ENCODE assay signal across 1 mouse cellular context in the genomic region with DNA sequence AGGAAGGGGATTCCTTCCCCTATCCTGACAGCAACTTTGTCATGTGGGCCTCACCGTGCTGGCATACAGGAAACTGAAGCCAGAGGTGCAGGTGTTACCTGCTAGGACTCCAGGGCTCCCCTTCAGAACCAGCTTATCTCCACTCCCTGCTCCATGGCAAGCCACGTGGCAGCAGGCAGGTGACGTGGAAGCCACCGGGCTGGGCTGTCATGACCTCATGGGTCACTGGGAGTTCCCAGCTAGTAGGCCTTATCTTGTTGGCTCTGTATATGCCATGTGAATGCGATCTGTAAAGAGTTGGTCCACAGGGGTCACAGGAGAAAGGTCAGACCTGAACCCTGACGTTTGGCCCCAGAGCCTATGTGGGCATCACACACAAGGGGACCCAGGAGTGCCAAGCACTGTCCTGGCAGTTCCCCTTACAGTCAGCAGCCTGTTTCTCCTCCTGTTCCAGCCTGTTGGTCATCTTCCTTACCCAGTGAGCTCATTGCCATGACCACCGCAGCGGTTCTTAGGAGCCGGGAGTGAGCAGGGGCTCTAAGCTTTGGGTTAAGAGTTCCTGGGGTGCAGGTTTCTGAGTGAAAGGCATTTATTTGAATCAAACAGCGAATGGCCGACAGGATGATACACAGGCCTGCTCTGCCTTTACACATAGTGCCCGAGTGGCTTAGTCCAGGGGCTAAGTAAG.
TF ChIP-seq lines count a peak whose summit lies in the region.

No protein-coding gene starts in this region.

TF ChIP-seq in MEL, 35 proteins besides CTCF, POLR2A, EP300 and RAD21 (continued from another document):
- TF ChIP-seq TBP (IDR thresholded peaks at IDR 0.05; ENCODE audit: low read depth, low read length) (no peak), USF1 (IDR thresholded peaks at IDR 0.05; ENCODE audit: low read depth, low read length) (no peak), ETS1 (IDR thresholded peaks at IDR 0.05; ENCODE audit: low read depth, low read length) (no peak), SMC3 (IDR thresholded peaks at IDR 0.05; ENCODE audit: low read depth, low read length) (no peak), GABPA (IDR thresholded peaks at IDR 0.05; ENCODE audit: low read depth, low read length) (no peak), HCFC1 (IDR thresholded peaks at IDR 0.05; ENCODE audit: low read depth, low read length) (no peak), JUND (IDR thresholded peaks at IDR 0.05; ENCODE audit: low read depth, low read length) (no peak), MEF2A (IDR thresholded peaks at IDR 0.05; ENCODE audit: extremely low read depth, insufficient replicate concordance, low read depth, low read length, poor library complexity, severe bottlenecking) (no peak), TAL1 (IDR thresholded peaks at IDR 0.05; ENCODE audit: low read length) (no peak), ZKSCAN1 (IDR thresholded peaks at IDR 0.05; ENCODE audit: low read depth, low read length) (no peak), NRF1 (IDR thresholded peaks at IDR 0.05; ENCODE audit: insufficient read depth, low read depth, low read length, poor library complexity, severe bottlenecking) (no peak), ELF1 (IDR thresholded peaks at IDR 0.05; ENCODE audit: low read depth, low read length) (no peak), CHD2 (IDR thresholded peaks at IDR 0.05; ENCODE audit: low read length) (no peak), MYC (IDR thresholded peaks at IDR 0.05; ENCODE audit: low read depth, low read length) (no peak), POLR2AphosphoS2 (IDR thresholded peaks at IDR 0.05; ENCODE audit: low read length) (no peak; the same call in 1 of the 2 replicates), SIN3A (IDR thresholded peaks at IDR 0.05; ENCODE audit: low read length) (no peak), MAX (IDR thresholded peaks at IDR 0.05; ENCODE audit: low read length) (no peak)
